Mouse (Mus musculus) CH12.LX (cell line): Measurements from ENCODE around the gene Nrxn3. TPM values are rescaled to one million over a fixed set of nuclear protein-coding genes. Genes with fewer than 3 reads are reported as not detected.

ENCODE experiments used
- DNase-seq: peaks from one replicate; pipeline ENCODE4 v3.0.0-alpha.2; 2013; ENCODE audit errors: extremely low read depth
- H3K27ac ChIP-seq: 2 replicates; pipeline ENCODE4 v1.5.1; 2012; ENCODE audit warnings: low read depth, mild to moderate bottlenecking, control low read depth, moderate library complexity; ENCODE audit not compliant: insufficient read depth
- H3K27me3 ChIP-seq: replicated peaks from 2 replicates; pipeline ENCODE3; 2012; ENCODE audit warnings: inconsistent platforms
- H3K36me3 ChIP-seq, 2 experiments: replicated peaks in 1 of 2; 2 replicates each; pipeline versions ENCODE3 to v1.6.1; 2012; ENCODE audit warnings: inconsistent platforms in 1 of 2, low read length in 1 of 2, mild to moderate bottlenecking in 1 of 2, mixed read lengths in 1 of 2, moderate library complexity in 1 of 2; ENCODE audit not compliant: control insufficient read depth in 1 of 2, insufficient read depth in 1 of 2
- H3K4me1 ChIP-seq, 2 experiments: 2 replicates each; pipeline ENCODE4 v1.6.1; 2012; ENCODE audit warnings: inconsistent platforms in 1 of 2, moderate library complexity in 1 of 2; ENCODE audit not compliant: insufficient read depth in 2 of 2, control insufficient read depth in 1 of 2
- H3K4me2 ChIP-seq: 2 replicates; pipeline ENCODE4 v1.6.1; 2012; ENCODE audit warnings: low read depth, mild to moderate bottlenecking, control low read depth; ENCODE audit not compliant: poor library complexity, insufficient read depth, severe bottlenecking
- H3K4me3 ChIP-seq, 3 experiments: fragments of 150-350 bp in 1 of 3; sonication (generic) in 1 of 3; replicated peaks in 1 of 3; 2 replicates each; pipeline versions ENCODE3 to v1.5.1; 2011 to 2012; ENCODE audit warnings: low read depth in 2 of 3, low read length in 2 of 3, mild to moderate bottlenecking in 2 of 3, moderate library complexity in 2 of 3, control low read depth in 1 of 3, improper control_type of control experiment in 1 of 3, inconsistent platforms in 1 of 3, mixed read lengths in 1 of 3; ENCODE audit not compliant: poor library complexity in 1 of 3
- H3K79me2 ChIP-seq: replicated peaks from 2 replicates; pipeline ENCODE4 v1.6.1; 2012; ENCODE audit warnings: mild to moderate bottlenecking, moderate library complexity; ENCODE audit not compliant: control insufficient read depth, poor library complexity, insufficient read depth, severe bottlenecking; ENCODE audit errors: extremely low read depth
- H3K9ac ChIP-seq: 2 replicates; pipeline ENCODE4 v1.6.1; 2012; ENCODE audit warnings: low read depth, mild to moderate bottlenecking, control low read depth, moderate library complexity; ENCODE audit not compliant: insufficient read depth
- H3K9me3 ChIP-seq: replicated peaks from 2 replicates; pipeline ENCODE3; 2012; ENCODE audit warnings: low read length, inconsistent platforms, mixed read lengths
- CHD2 ChIP-seq: IDR thresholded peaks from 2 replicates; pipeline ENCODE4 v1.6.1; 2011; ENCODE audit warnings: low read length, improper control_type of control experiment
- CTCF ChIP-seq, 2 experiments: IDR thresholded peaks in 1 of 2; conservative IDR thresholded peaks in 1 of 2; 2 replicates each; pipeline ENCODE4 v1.5.1; 2011 to 2012; ENCODE audit warnings: low read depth in 2 of 2, low read length in 2 of 2, improper control_type of control experiment in 1 of 2, inconsistent platforms in 1 of 2, mild to moderate bottlenecking in 1 of 2, moderate library complexity in 1 of 2
- HCFC1 ChIP-seq: IDR thresholded peaks from 2 replicates; pipeline ENCODE4 v1.6.1; 2012; ENCODE audit warnings: low read depth, mild to moderate bottlenecking, inconsistent platforms, low read length, improper control_type of control experiment
- IRF4 ChIP-seq: IDR thresholded peaks from 2 replicates; pipeline ENCODE4 v1.6.1; 2014; ENCODE audit warnings: low read depth, mild to moderate bottlenecking, inconsistent platforms, low read length, improper control_type of control experiment
- JUND ChIP-seq: conservative IDR thresholded peaks from 2 replicates; pipeline ENCODE4 v1.6.1; 2011; ENCODE audit warnings: low read depth, low read length, improper control_type of control experiment
- MAZ ChIP-seq: IDR thresholded peaks from 2 replicates; pipeline ENCODE4 v1.6.1; 2012; ENCODE audit warnings: low read depth, mild to moderate bottlenecking, inconsistent platforms, low read length, improper control_type of control experiment, moderate library complexity
- POLR2AphosphoS2 ChIP-seq: IDR thresholded peaks from 2 replicates; pipeline ENCODE4 v1.6.1; 2011; ENCODE audit warnings: low read depth, low read length, improper control_type of control experiment
- RAD21 ChIP-seq: IDR thresholded peaks from 2 replicates; pipeline ENCODE4 v1.6.1; 2011; ENCODE audit warnings: low read depth, mild to moderate bottlenecking, low read length, improper control_type of control experiment, moderate library complexity
- SMC3 ChIP-seq: IDR thresholded peaks from 2 replicates; pipeline ENCODE4 v1.6.1; 2011; ENCODE audit warnings: low read depth, low read length, improper control_type of control experiment
- UBTF ChIP-seq: IDR thresholded peaks from 2 replicates; pipeline ENCODE4 v1.6.1; 2012; ENCODE audit warnings: low read depth, mild to moderate bottlenecking, inconsistent platforms, low read length, improper control_type of control experiment, moderate library complexity
- USF1 ChIP-seq: IDR thresholded peaks from 2 replicates; pipeline ENCODE4 v1.6.1; 2014; ENCODE audit warnings: low read depth, mild to moderate bottlenecking, inconsistent platforms, low read length, improper control_type of control experiment
- USF2 ChIP-seq: conservative IDR thresholded peaks from 2 replicates; pipeline ENCODE4 v1.6.1; 2011; ENCODE audit warnings: low read depth, low read length, improper control_type of control experiment
- ZC3H11A ChIP-seq: IDR thresholded peaks from 2 replicates; pipeline ENCODE4 v1.6.1; 2012; ENCODE audit warnings: low read depth, mild to moderate bottlenecking, inconsistent platforms, low read length, improper control_type of control experiment
- ZMIZ1 ChIP-seq: IDR thresholded peaks from 2 replicates; pipeline ENCODE4 v1.6.1; 2012; ENCODE audit warnings: low read depth, mild to moderate bottlenecking, inconsistent platforms, low read length, improper control_type of control experiment
- ZNF384 ChIP-seq: IDR thresholded peaks from 2 replicates; pipeline ENCODE4 v1.6.1; 2012; ENCODE audit warnings: low read depth, low read length, improper control_type of control experiment, inconsistent platforms
- dilution Hi-C: fragments of 300-500 bp; cut with MboI; formaldehyde crosslinking; loops from 2 replicates; pipeline ENCODE4 v1.14.3; 2020; ENCODE audit warnings: low sequenced_read_pairs; ENCODE audit not compliant: extremely low pct_unique_long_range_greater_than_20kb, extremely low pct_ligation_motif_present
- in situ Hi-C: fragments of 300-500 bp; cut with MboI; formaldehyde crosslinking; loops from 3 replicates; pipeline ENCODE4 v1.14.3; 2019; ENCODE audit warnings: low sequenced_read_pairs, low pct_ligation_motif_present, low pct_unique_long_range_greater_than_20kb, mixed read lengths
- polyA plus RNA-seq: library from polyadenylated mRNA; unstranded; fragments of >175 nt; gene quantifications from 2 replicates; pipeline ENCODE4 v1.2.1, GENCODE M21; 2012; ENCODE audit warnings: low read depth; ENCODE audit not compliant: insufficient read length
- total RNA-seq, 2 experiments: library from RNA; depleted of rRNA; stranded (reverse); fragments of 300-350 nt in 1 of 2; fragments of >200 nt in 1 of 2; gene quantifications; 2 replicates each; pipeline ENCODE4 v1.2.3; 2012 to 2014

The Nrxn3 gene
- total and polyA plus RNA-seq, 3 experiments = 0.04 to 0.17 (median 0.09) TPM

GRCm38 (mm10) chr12:89290736-89291574 lies 568.3 kb downstream of the Nrxn3 start:
- dilution Hi-C loops = no loop called here

GRCm38 (mm10) chr12:89302011-89302410 lies 579.3 kb downstream of the Nrxn3 start:
- peak; percentile 65 to 90 for TF ChIP-seq CTCF (conservative IDR thresholded peaks at IDR 0.05 in 1 of 2, IDR thresholded peaks at IDR 0.05 in 1 of 2; ENCODE audit: low read depth in 2 of 2, low read length in 2 of 2)
- no peak for TF ChIP-seq CHD2
- TF ChIP-seq SMC3 = peak; percentile 42
- TF ChIP-seq UBTF = no peak
- TF ChIP-seq JUND = no peak
- TF ChIP-seq RAD21 = peak; percentile 44
- Histone ChIP-seq H3K36me3 (no peaks in the 10 kb centered on the region), H3K4me1 (no peaks in the 10 kb centered on the region), H3K9me3 (no peaks in the 10 kb centered on the region), H3K27me3 (no peaks in the 10 kb centered on the region), H3K9ac (no peak overlapping the region), H3K4me3 (no peak overlapping the region), H3K4me2 (no peak overlapping the region), H3K27ac (no peak overlapping the region), H3K79me2 (no peaks in the 10 kb centered on the region)
- in situ Hi-C loops = no loop called here
- dilution Hi-C loops = no loop called here
- peak; percentile 64 for DNase-seq

More at GRCm38 (mm10) chr12:89290736-89291574, 568.3 kb downstream of the Nrxn3 start:
- Histone ChIP-seq H3K4me3 (no peak overlapping the region), H3K4me1 (peaks cover 0 to 20% of the 10 kb centered on the region in 2 experiments; a peak in 2 of 4 replicates), H3K36me3 (no peaks in the 10 kb centered on the region), H3K27me3 (no peaks in the 10 kb centered on the region), H3K27ac (no peak overlapping the region), H3K79me2 (no peaks in the 10 kb centered on the region), H3K4me2 (no peak overlapping the region), H3K9ac (no peak overlapping the region), H3K9me3 (no peaks in the 10 kb centered on the region)
- in situ Hi-C loops = no loop called here
- DNase-seq = peak; percentile 16
- TF ChIP-seq IRF4 (0 out of 2 replicates have a peak, but pooled peaks have one; percentile 20), ZC3H11A (no peak)

GRCm38 (mm10) chr12:89310200-89310599 lies 587.5 kb downstream of the Nrxn3 start:
- no peaks in the 10 kb centered on the region for H3K9me3 ChIP-seq
- dilution Hi-C loops = no loop called here
- H3K4me3 ChIP-seq = no peak overlapping the region
- TF ChIP-seq CHD2 (no peak), HCFC1 (no peak), IRF4 (no peak), USF2 (no peak), ZNF384 (no peak), POLR2AphosphoS2 (no peak), ZMIZ1 (no peak), ZC3H11A (no peak), USF1 (no peak), MAZ (no peak)
- DNase-seq = no peak
- no peaks in the 10 kb centered on the region for H3K4me1 ChIP-seq
- H3K79me2 ChIP-seq = no peaks in the 10 kb centered on the region
- no peaks in the 10 kb centered on the region for H3K36me3 ChIP-seq
- H3K27me3 ChIP-seq = no peaks in the 10 kb centered on the region
- H3K27ac ChIP-seq = no peak overlapping the region
- H3K9ac ChIP-seq = no peak overlapping the region
- in situ Hi-C loops = no loop called here
- H3K4me2 ChIP-seq = no peak overlapping the region
